Mouse (Mus musculus) ES-E14 (cell line): ENCODE results near the gene Ptk7. TPM values are rescaled to one million over a fixed set of nuclear protein-coding genes. Genes with fewer than 3 reads are reported as not detected.

Source experiments
- DNase-seq: peaks from one replicate; pipeline ENCODE4 v3.0.0-alpha.2; 2013; ENCODE audit warnings: low read depth, low spot score
- H3K27ac ChIP-seq: 2 replicates; pipeline ENCODE4 v1.5.1; 2012; ENCODE audit warnings: low read depth, mild to moderate bottlenecking, low read length, moderate library complexity, mixed read lengths; ENCODE audit not compliant: poor library complexity, insufficient read depth, severe bottlenecking
- H3K36me3 ChIP-seq: 2 replicates; pipeline ENCODE4 v1.6.1; 2012; ENCODE audit warnings: mild to moderate bottlenecking, low read length, moderate library complexity, mixed read lengths; ENCODE audit not compliant: control insufficient read depth, poor library complexity, insufficient read depth, severe bottlenecking
- H3K4me1 ChIP-seq, 2 experiments: fragments of 150-350 bp in 1 of 2; sonication (generic) in 1 of 2; 2 replicates each; pipeline ENCODE4 v1.6.1; 2012; ENCODE audit warnings: low read length in 2 of 2, mild to moderate bottlenecking in 1 of 2, mixed read lengths in 1 of 2; ENCODE audit not compliant: control insufficient read depth in 2 of 2, insufficient read depth in 2 of 2, poor library complexity in 1 of 2
- H3K4me3 ChIP-seq, 2 experiments: fragments of 150-350 bp in 1 of 2; sonication (generic) in 1 of 2; 2 replicates each; pipeline ENCODE4 v1.5.1; 2012; ENCODE audit warnings: low read length in 2 of 2, low read depth in 1 of 2, mild to moderate bottlenecking in 1 of 2, mixed read lengths in 1 of 2; ENCODE audit not compliant: insufficient read depth in 1 of 2, poor library complexity in 1 of 2, severe bottlenecking in 1 of 2
- H3K9ac ChIP-seq: 2 replicates; pipeline ENCODE4 v1.6.1; 2012; ENCODE audit warnings: low read depth, mild to moderate bottlenecking, low read length, mixed read lengths; ENCODE audit not compliant: poor library complexity, insufficient read depth, severe bottlenecking
- H3K9me3 ChIP-seq: fragments of 150-350 bp; sonication (generic); 2 replicates; pipeline ENCODE4 v1.6.1; 2012; ENCODE audit warnings: low read depth, mild to moderate bottlenecking, low read length; ENCODE audit not compliant: control insufficient read depth, insufficient read depth
- CHD2 ChIP-seq: IDR thresholded peaks from 2 replicates; pipeline ENCODE4 v1.6.1; 2014; ENCODE audit warnings: mild to moderate bottlenecking, low read depth, low read length, inconsistent platforms
- HCFC1 ChIP-seq: IDR thresholded peaks from 2 replicates; pipeline ENCODE4 v1.6.1; 2012; ENCODE audit warnings: low read length, inconsistent platforms, borderline replicate concordance; ENCODE audit not compliant: insufficient read depth
- MAFK ChIP-seq: IDR thresholded peaks from 2 replicates; pipeline ENCODE4 v1.6.1; 2014; ENCODE audit warnings: mild to moderate bottlenecking, low read depth, low read length, inconsistent platforms; ENCODE audit not compliant: insufficient read depth
- ZC3H11A ChIP-seq: IDR thresholded peaks from 2 replicates; pipeline ENCODE4 v1.6.1; 2012; ENCODE audit warnings: low read depth, mild to moderate bottlenecking, inconsistent platforms, low read length, borderline replicate concordance
- ZNF384 ChIP-seq: IDR thresholded peaks from 2 replicates; pipeline ENCODE4 v1.6.1; 2012; ENCODE audit warnings: low read depth, low read length, inconsistent platforms
- in situ Hi-C, 2 experiments: fragments of 600-800 bp; cut with MboI; formaldehyde crosslinking; loops; one replicate each; pipeline ENCODE4 v1.15.1; 2025; ENCODE audit warnings: low sequenced_read_pairs in 2 of 2, inconsistent platforms in 1 of 2; ENCODE audit not compliant: unreplicated experiment in 2 of 2
- total RNA-seq: library from RNA; depleted of rRNA; stranded (reverse); fragments of 300-350 nt; gene quantifications from 2 replicates; pipeline ENCODE4 v1.2.3, GENCODE M21; 2012

The Ptk7 gene
- total RNA-seq, 1 experiment, result 200 TPM

GRCm38 (mm10) chr17:46546995-46547394 lies 82.3 kb downstream of the Ptk7 start:
- H3K9ac ChIP-seq, result 0 out of 2 replicates have a peak overlapping the region, but pooled peaks have one; percentile 31
- H3K9me3 ChIP-seq, result no peaks in the 10 kb centered on the region
- DNase-seq, result no peak
- no peak overlapping the region for H3K27ac ChIP-seq
- TF ChIP-seq HCFC1 (no peak), CHD2 (0 out of 2 replicates have a peak, but pooled peaks have one; percentile 46)
- in situ Hi-C loops, result no loop called here
- peaks cover 24% of the 10 kb centered on the region for H3K36me3 ChIP-seq
- peaks cover 3 to 25% of the 10 kb centered on the region in 2 experiments; a peak in 3 of 4 replicates for H3K4me1 ChIP-seq
- no peak overlapping the region; a peak in 1 of 4 replicates for H3K4me3 ChIP-seq

- Histone ChIP-seq H3K36me3 (peaks cover 22% of the 10 kb centered on the region), H3K4me1 (peaks cover 3 to 25% of the 10 kb centered on the region in 2 experiments; a peak in 3 of 4 replicates), H3K9me3 (no peaks in the 10 kb centered on the region), H3K9ac (peak overlapping the region; percentile 34), H3K27ac (no peak overlapping the region), H3K4me3 (peak overlapping the region; percentile 61 to 71; a peak in 3 of 4 replicates)
- no peak for TF ChIP-seq ZNF384
- TF ChIP-seq HCFC1, result no peak
- TF ChIP-seq ZC3H11A, result no peak
- no peak for TF ChIP-seq MAFK
- TF ChIP-seq CHD2, result no peak
- in situ Hi-C loops, result no loop called here
- no peak for DNase-seq
These were observed 82.7 kb downstream of the Ptk7 start for GRCm38 (mm10) chr17:46546591-46546990.

GRCm38 (mm10) chr17:46545813-46546564 lies 83.3 kb downstream of the Ptk7 start, which contains the start of gene Cul9:
Gene Cul9 (minus strand): TSS chr17:46546388.
- Histone ChIP-seq H3K9me3 (no peaks in the 10 kb centered on the region), H3K4me3 (peak within 1 kb of the TSS; percentile 61 to 71), H3K9ac (peak within 1 kb of the TSS; percentile 34), H3K4me1 (peaks cover 3 to 25% of the 10 kb centered on the region in 2 experiments; a peak in 3 of 4 replicates), H3K27ac (no peak within 1 kb of the TSS), H3K36me3 (peaks cover 16% of the 10 kb centered on the region)
- no peak for DNase-seq
- TF ChIP-seq HCFC1 (no peak), ZC3H11A (no peak), ZNF384 (no peak), CHD2 (no peak), MAFK (no peak)
- in situ Hi-C loops, result no loop called here

- H3K36me3 ChIP-seq, result peaks cover 3% of the 10 kb centered on the region; the same call in 1 of the 2 replicates
- no peak overlapping the region for H3K27ac ChIP-seq
- H3K9me3 ChIP-seq, result no peaks in the 10 kb centered on the region
- TF ChIP-seq CHD2, result no peak
- no peak for TF ChIP-seq MAFK
- no peak for TF ChIP-seq ZC3H11A
- no peak for TF ChIP-seq ZNF384
- TF ChIP-seq HCFC1, result no peak
- H3K9ac ChIP-seq, result no peak overlapping the region
- no peak for DNase-seq
- in situ Hi-C loops, result no loop called here
- H3K4me1 ChIP-seq, result peaks cover 3 to 24% of the 10 kb centered on the region in 2 experiments; a peak in 3 of 4 replicates
- peak overlapping the region; percentile 30 to 47; a peak in 2 of 4 replicates for H3K4me3 ChIP-seq
These were observed 85.6 kb downstream of the Ptk7 start for GRCm38 (mm10) chr17:46543661-46544060.
